Comparison of ENCODE assay signal across 8 mouse cellular contexts in the genomic region with DNA sequence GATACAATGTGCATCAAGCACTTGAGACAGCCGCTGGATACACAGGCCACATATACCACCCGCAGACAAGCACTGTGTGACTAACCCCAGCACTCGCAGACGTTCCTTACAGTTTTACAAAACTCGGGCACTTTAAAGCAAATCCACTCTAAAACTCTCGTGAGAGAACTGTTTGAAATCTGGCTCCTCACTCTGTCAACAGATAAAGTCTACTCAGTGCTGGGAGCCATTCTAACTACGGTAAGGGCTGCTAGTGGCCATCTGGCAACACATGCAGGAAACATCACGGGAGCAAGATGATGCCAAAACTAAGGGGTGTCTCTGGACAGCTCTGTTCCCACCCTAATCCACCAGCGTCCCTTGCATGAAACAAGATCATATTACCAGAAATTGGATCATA. TPM values are rescaled to one million over a fixed set of nuclear protein-coding genes. Genes with fewer than 3 reads are reported as not detected.
DNase-seq lines count a peak whose midpoint lies in the region; ATAC-seq lines count a peak whose summit lies in the region.

No protein-coding gene starts in this region.

- 73% methylated on average over 9 of the region's 9 CpGs for WGBS in limb, embryonic 10.5 days
- WGBS in neural tube, embryonic 15.5 days = 65% methylated on average over 9 of the region's 9 CpGs

- no peaks in the 10 kb centered on the region; the same call in 1 of the 2 replicates for H3K36me3 ChIP-seq in limb, embryonic 10.5 days
- no peaks in the 10 kb centered on the region; the same call in 1 of the 2 replicates for H3K36me3 ChIP-seq in neural tube, embryonic 15.5 days

- peak overlapping the region; percentile 95 for H3K4me3 ChIP-seq in limb, embryonic 10.5 days
- peak overlapping the region; percentile 95 for H3K4me3 ChIP-seq in neural tube, embryonic 15.5 days (replicated peaks)

- H3K27ac ChIP-seq in limb, embryonic 10.5 days = no peak overlapping the region
- no peak overlapping the region for H3K27ac ChIP-seq in neural tube, embryonic 15.5 days (replicated peaks)

- H3K4me1 ChIP-seq in limb, embryonic 10.5 days = peaks cover 19% of the 10 kb centered on the region
- H3K4me1 ChIP-seq in neural tube, embryonic 15.5 days = peaks cover 27% of the 10 kb centered on the region

- H3K4me2 ChIP-seq in neural tube, embryonic 15.5 days = peak overlapping the region; percentile 81

- H3K27me3 ChIP-seq in limb, embryonic 10.5 days (ENCODE audit: low read depth, poor library complexity, severe bottlenecking) = no peaks in the 10 kb centered on the region
- H3K27me3 ChIP-seq in neural tube, embryonic 15.5 days (replicated peaks) = no peaks in the 10 kb centered on the region

- peak; percentile 8 for DNase-seq in thymus, postnatal 25 days
- DNase-seq in thymus, postnatal 14 days = no peak
- no peak for DNase-seq in limb, embryonic 10.5 days (ENCODE audit: low spot score)
- no peak for DNase-seq in layer of hippocampus, adult 18-20 months (ENCODE audit: low spot score in 2 of 2)
- DNase-seq in layer of hippocampus, postnatal 14 days (ENCODE audit: low spot score in 2 of 2) = no peak

- H3K9me3 ChIP-seq in limb, embryonic 10.5 days (replicated peaks) = no peaks in the 10 kb centered on the region
- no peaks in the 10 kb centered on the region for H3K9me3 ChIP-seq in neural tube, embryonic 15.5 days (replicated peaks)

- peak overlapping the region; percentile 92 for H3K9ac ChIP-seq in neural tube, embryonic 15.5 days (replicated peaks)

- peak; percentile 20; the same call in 1 of the 2 replicates for ATAC-seq in erythroblast, adult 5-6 weeks (replicated peaks; ENCODE audit: low FRiP score, poor library complexity, severe bottlenecking)
- ATAC-seq in neural tube, embryonic 15.5 days (ENCODE audit: low FRiP score) = no peak
- ATAC-seq in cerebellum, adult (ENCODE audit: insufficient number of reproducible peaks, low FRiP score, low TSS enrichment) = no peak

RNA-seq across cellular contexts. Expression of a gene that starts 1.2 kb away (rescaled TPM):
- 28.4 and 77.4 TPM in 2 replicates for total RNA-seq in erythroblast, adult 5-6 weeks (2015; ENCODE audit: low replicate concordance)
- total RNA-seq in erythroblast, adult 5-6 weeks (2017; ENCODE audit: low replicate concordance) = 30.1 and 56.7 TPM in 2 replicates
- 58.8 and 59.2 TPM in 2 replicates for polyA plus RNA-seq in limb, embryonic 10.5 days (2016; fragmentation: Nextera tagmentation; extraction: Ambion mirVana)
- 30.9 and 49.9 TPM in 2 replicates for polyA plus RNA-seq in neural tube, embryonic 15.5 days (2015; fragmentation: Nextera tagmentation; extraction: Ambion mirVana)
- total RNA-seq in layer of hippocampus, adult 18-20 months (2021) = 10 to 100 TPM; 56.7 to 61.8 TPM
- 10 to 100 TPM; 58.9 to 61.6 TPM for total RNA-seq in layer of hippocampus, postnatal 14 days (2021)

RNA-seq across cellular contexts. Expression of a gene that starts 34.4 kb away (rescaled TPM):
- total RNA-seq in erythroblast, adult 5-6 weeks (2015; ENCODE audit: low replicate concordance) = 12.5 and 23.2 TPM in 2 replicates
- total RNA-seq in erythroblast, adult 5-6 weeks (2017; ENCODE audit: low replicate concordance) = 11.0 and 13.7 TPM in 2 replicates
- polyA plus RNA-seq in limb, embryonic 10.5 days (2016; fragmentation: Nextera tagmentation; extraction: Ambion mirVana) = 29.5 and 31.7 TPM in 2 replicates
- 107 and 123 TPM in 2 replicates for polyA plus RNA-seq in neural tube, embryonic 15.5 days (2015; fragmentation: Nextera tagmentation; extraction: Ambion mirVana)
- total RNA-seq in layer of hippocampus, adult 18-20 months (2021) = 100 to 1,000 TPM; 180 to 184 TPM
- total RNA-seq in layer of hippocampus, postnatal 14 days (2021) = 100 to 1,000 TPM; 254 to 274 TPM

Comparison
In these comparisons a context has a peak if more than half of its experiments do, and no peak if none do; other contexts are left out.
1. RNA of a gene that starts 34.4 kb away (total RNA-seq): 254 to 274 TPM in layer of hippocampus, postnatal 14 days and 180 to 184 TPM in layer of hippocampus, adult 18-20 months; 11.0 to 23.2 TPM in erythroblast, adult 5-6 weeks; every median in the first group is over 4 times any median in the second.